Mouse (Mus musculus) stomach, postnatal 0 days (tissue): ENCODE results near the gene Dbn1. TPM values are rescaled to one million over a fixed set of nuclear protein-coding genes. Genes with fewer than 3 reads are reported as not detected.
A peak's percentile ranks its signal among the peaks of the same experiment; 100 is the strongest.
"Not testable (repeated sequence)": the region's sequence is repeated elsewhere in the genome, so short reads cannot be mapped to it uniquely, and the experiment has no call there.

ENCODE experiments used
- ATAC-seq: fragments of 200-750 bp; cut with Nextera tagmentation; 2 replicates; pipeline ENCODE4 v1.8.0; 2017; ENCODE audit not compliant: low FRiP score, low TSS enrichment
- DNase-seq: peaks from one replicate; pipeline ENCODE4 v3.0.0-alpha.2; 2016; ENCODE audit warnings: low spot score
- H3K27ac ChIP-seq: fragments of 300-500 bp; sonication (generic); replicated peaks from 2 replicates; pipeline ENCODE4 v1.5.1; 2014; ENCODE audit warnings: mild to moderate bottlenecking, control low read depth
- H3K27me3 ChIP-seq: fragments of 300-500 bp; sonication (generic); 2 replicates; pipeline ENCODE4 v1.6.1; 2014; ENCODE audit warnings: low read length; ENCODE audit not compliant: control insufficient read depth, insufficient read depth
- H3K36me3 ChIP-seq: fragments of 300-500 bp; sonication (generic); 2 replicates; pipeline ENCODE4 v1.6.1; 2014; ENCODE audit warnings: low read length, mixed read lengths; ENCODE audit not compliant: control insufficient read depth, insufficient read depth
- H3K4me1 ChIP-seq: fragments of 300-500 bp; sonication (generic); replicated peaks from 2 replicates; pipeline ENCODE4 v1.6.1; 2014; ENCODE audit warnings: antibody characterized with exemption; ENCODE audit not compliant: control insufficient read depth, insufficient read depth
- H3K4me2 ChIP-seq: fragments of 300-500 bp; sonication (generic); replicated peaks from 2 replicates; pipeline ENCODE4 v1.6.1; 2014; ENCODE audit warnings: low read depth, mild to moderate bottlenecking, control low read depth, moderate library complexity
- H3K4me3 ChIP-seq: fragments of 300-500 bp; sonication (generic); 2 replicates; pipeline ENCODE4 v1.5.1; 2014; ENCODE audit warnings: low read depth, low read length, control low read depth
- H3K9ac ChIP-seq: fragments of 300-500 bp; sonication (generic); 2 replicates; pipeline ENCODE4 v1.6.1; 2014; ENCODE audit warnings: mild to moderate bottlenecking, low read length, control low read depth, mixed read lengths
- H3K9me3 ChIP-seq: fragments of 300-500 bp; sonication (generic); 2 replicates; pipeline ENCODE4 v1.6.1; 2016; ENCODE audit warnings: low read length; ENCODE audit not compliant: control insufficient read depth
- CTCF ChIP-seq: IDR thresholded peaks from 2 replicates; pipeline ENCODE4 v1.5.1; 2016; ENCODE audit warnings: antibody characterized with exemption, low read depth, mild to moderate bottlenecking, moderate library complexity
- EP300 ChIP-seq: optimal IDR thresholded peaks from 2 replicates; pipeline ENCODE3; 2016; ENCODE audit warnings: antibody characterized with exemption
- WGBS: fragments of 180-500 bp; shearing (Covaris S2); extraction: QIAGEN DNeasy Blood & Tissue Kit; methylation state at CpG from one replicate; pipeline ENCODE4 v1.1.7; 2014; 5-methylcytosine and 5-hydroxymethylcytosine counted together
- polyA plus RNA-seq: library from polyadenylated mRNA; unstranded; fragments of >200 nt; fragmentation: Nextera tagmentation; extraction: Ambion mirVana; gene quantifications from 2 replicates; pipeline ENCODE4 v1.2.1, GENCODE M21; 2015

The Dbn1 gene
- polyA plus RNA-seq, 1 experiment from 2014 or later = 39.3 TPM

GRCm38 (mm10) chr13:55444286-55444936 lies 43.5 kb downstream of the Dbn1 start:
- DNase-seq (no peak), ATAC-seq (peak; percentile 72)
- H3K27ac ChIP-seq = peak overlapping the region; percentile 97
- peak overlapping the region; percentile 68 for H3K9ac ChIP-seq
- H3K36me3 ChIP-seq = no peaks in the 10 kb centered on the region
- TF ChIP-seq EP300 = no peak
- no peak for TF ChIP-seq CTCF
- no peaks in the 10 kb centered on the region for H3K9me3 ChIP-seq
- peak overlapping the region; percentile 64 for H3K4me3 ChIP-seq
- 2% methylated on average over 33 of the region's 33 CpGs for WGBS
- no peaks in the 10 kb centered on the region; the same call in 1 of the 2 replicates for H3K4me1 ChIP-seq
- peak overlapping the region; percentile 48 for H3K4me2 ChIP-seq
- H3K27me3 ChIP-seq = no peaks in the 10 kb centered on the region

DNA sequence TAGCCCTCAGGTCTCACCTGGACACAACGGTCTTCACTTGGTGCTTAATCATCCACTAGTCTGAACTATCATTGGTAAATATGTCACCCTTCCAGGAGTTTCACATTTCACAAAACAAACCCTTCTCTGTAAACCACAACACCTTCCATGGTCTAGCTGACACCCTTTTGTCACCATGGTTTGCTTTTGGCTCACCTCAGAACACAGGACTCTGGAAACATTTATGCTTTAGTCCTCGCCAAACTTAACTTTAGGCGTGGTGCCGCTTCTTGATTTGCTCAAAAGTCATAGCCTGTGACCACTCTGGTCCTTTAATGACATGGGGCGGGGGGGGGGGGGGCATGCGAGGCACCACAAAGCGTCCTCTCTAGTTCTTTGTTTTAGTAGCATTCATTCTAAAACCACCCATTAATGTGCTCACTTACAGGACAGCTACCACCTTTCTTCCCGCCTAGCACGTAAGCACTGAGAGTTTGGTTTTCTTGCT lies 44.1 kb downstream of the Dbn1 start:
- Histone ChIP-seq H3K27ac (peak overlapping the region; percentile 97), H3K36me3 (no peaks in the 10 kb centered on the region), H3K4me1 (no peaks in the 10 kb centered on the region; the same call in 1 of the 2 replicates), H3K4me3 (peak overlapping the region; percentile 64), H3K9me3 (no peaks in the 10 kb centered on the region), H3K9ac (peak overlapping the region; percentile 68), H3K4me2 (peak overlapping the region; percentile 48), H3K27me3 (no peaks in the 10 kb centered on the region)
- no peak for DNase-seq
- TF ChIP-seq EP300 (no peak), CTCF (no peak)
- no peak for ATAC-seq
- WGBS = 30% methylated on average over 9 of the region's 9 CpGs

GRCm38 (mm10) chr13:55437111-55437629 lies 50.7 kb downstream of the Dbn1 start:
- H3K27me3 ChIP-seq, H3K4me1 ChIP-seq, ATAC-seq, H3K9ac ChIP-seq, DNase-seq, H3K27ac ChIP-seq, H3K4me2 ChIP-seq, H3K36me3 ChIP-seq, H3K4me3 ChIP-seq, H3K9me3 ChIP-seq: not testable (repeated sequence)
- 73% methylated on average over 15 of the region's 15 CpGs for WGBS

DNA sequence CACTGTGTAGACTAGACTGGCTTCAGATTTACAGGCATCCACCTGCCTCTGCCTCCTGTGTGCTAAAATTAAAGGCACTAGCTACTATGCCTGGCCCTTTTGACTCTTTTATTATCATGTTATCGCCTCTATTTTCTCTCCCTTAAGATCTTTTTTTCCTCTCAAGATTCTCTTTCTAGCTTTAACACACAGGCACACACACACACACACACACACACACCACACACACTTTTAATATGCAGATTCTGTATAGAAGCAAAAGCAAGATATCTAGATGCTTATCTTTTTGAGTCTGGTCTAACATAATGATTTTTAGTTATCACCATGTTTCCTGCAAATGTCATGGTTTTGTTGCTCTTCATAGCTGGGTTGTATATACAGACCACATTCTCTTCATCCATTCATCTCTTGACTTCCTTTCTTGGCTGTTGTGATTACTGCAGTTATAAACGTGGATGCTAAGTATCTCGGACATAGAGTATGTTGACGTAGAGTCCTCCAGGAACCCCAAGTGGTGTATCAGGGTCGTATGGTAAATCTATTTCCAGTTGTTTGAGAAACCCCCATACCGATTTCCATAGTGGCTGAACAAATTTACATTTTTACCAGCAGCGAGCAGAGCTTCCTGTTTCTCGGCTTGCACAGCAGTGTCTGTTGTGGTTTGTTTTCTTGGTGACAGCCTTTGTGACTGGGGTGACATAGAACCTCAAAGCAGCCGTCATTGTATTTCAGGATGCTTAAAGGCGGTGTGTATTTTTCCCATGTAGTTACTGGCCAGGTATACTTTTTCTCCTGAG lies 55.8 kb downstream of the Dbn1 start:
- H3K27me3 ChIP-seq = no peaks in the 10 kb centered on the region
- no peak overlapping the region for H3K27ac ChIP-seq
- H3K4me1 ChIP-seq = no peaks in the 10 kb centered on the region
- 60% methylated on average over 10 of the region's 10 CpGs for WGBS
- H3K36me3 ChIP-seq = no peaks in the 10 kb centered on the region
- ATAC-seq (no peak), DNase-seq (no peak)
- H3K4me3 ChIP-seq = no peak overlapping the region
- TF ChIP-seq EP300 (no peak), CTCF (no peak)
- H3K4me2 ChIP-seq = no peak overlapping the region
- no peak overlapping the region for H3K9ac ChIP-seq
- H3K9me3 ChIP-seq = no peaks in the 10 kb centered on the region

GRCm38 (mm10) chr13:55430566-55430965 lies 57.3 kb downstream of the Dbn1 start:
- no peaks in the 10 kb centered on the region for H3K27me3 ChIP-seq
- H3K4me3 ChIP-seq = no peak overlapping the region
- ATAC-seq (no peak), DNase-seq (no peak)
- no peak overlapping the region for H3K4me2 ChIP-seq
- WGBS = 67% methylated on average over 2 of the region's 2 CpGs
- H3K27ac ChIP-seq = no peak overlapping the region
- H3K9ac ChIP-seq = no peak overlapping the region
- H3K9me3 ChIP-seq = no peaks in the 10 kb centered on the region
- H3K4me1 ChIP-seq = no peaks in the 10 kb centered on the region
- no peak for TF ChIP-seq CTCF
- TF ChIP-seq EP300 = no peak
- H3K36me3 ChIP-seq = no peaks in the 10 kb centered on the region
